Mouse (Mus musculus): ENCODE measurements around the gene Ryr3.

Ryr3 gene

GRCm38 (mm10) chr2:112765046-112765445 lies 451.9 kb downstream of the Ryr3 start:
- peak; percentile 59 for DNase-seq

- DNase-seq, result no peak
These were observed 452.6 kb downstream of the Ryr3 start for GRCm38 (mm10) chr2:112764274-112764673.

GRCm38 (mm10) chr2:112762006-112762405 lies 454.9 kb downstream of the Ryr3 start:
- DNase-seq, result no peak

- no peak for DNase-seq
These were observed 455.5 kb downstream of the Ryr3 start for GRCm38 (mm10) chr2:112761196-112761913.

GRCm38 (mm10) chr2:112760692-112761091 lies 456.2 kb downstream of the Ryr3 start:
- DNase-seq, result no peak

- DNase-seq, result peak; percentile 15
These were observed 457.2 kb downstream of the Ryr3 start for GRCm38 (mm10) chr2:112759678-112760077.

- DNase-seq, result no peak
These were observed 458.2 kb downstream of the Ryr3 start for GRCm38 (mm10) chr2:112758732-112759131.

GRCm38 (mm10) chr2:112753316-112753715 lies 463.6 kb downstream of the Ryr3 start:
- no peak for DNase-seq

- DNase-seq, result no peak
These were observed 465.5 kb downstream of the Ryr3 start for GRCm38 (mm10) chr2:112751416-112751815.

GRCm38 (mm10) chr2:112748532-112748931 lies 468.4 kb downstream of the Ryr3 start:
- no peak for DNase-seq

GRCm38 (mm10) chr2:112732942-112733341 lies 484.0 kb downstream of the Ryr3 start:
- no peak for DNase-seq

GRCm38 (mm10) chr2:112727842-112728241 lies 489.1 kb downstream of the Ryr3 start:
- DNase-seq, result no peak

GRCm38 (mm10) chr2:112721217-112721616 lies 495.7 kb downstream of the Ryr3 start:
- no peak for DNase-seq

- no peak for DNase-seq
These were observed 496.2 kb downstream of the Ryr3 start for GRCm38 (mm10) chr2:112720715-112721114.

- DNase-seq, result peak; percentile 14
These were observed 502.2 kb downstream of the Ryr3 start for GRCm38 (mm10) chr2:112714648-112715047.

- no peak for DNase-seq
These were observed 535.1 kb downstream of the Ryr3 start for GRCm38 (mm10) chr2:112681817-112682216.

GRCm38 (mm10) chr2:112677246-112677645 lies 539.6 kb downstream of the Ryr3 start:
- DNase-seq, result no peak

- peak; percentile 7 for DNase-seq
These were observed 540.2 kb downstream of the Ryr3 start for GRCm38 (mm10) chr2:112676721-112677120.

GRCm38 (mm10) chr2:112676175-112676574 lies 540.7 kb downstream of the Ryr3 start:
- DNase-seq, result no peak

- no peak for DNase-seq
These were observed 547.4 kb downstream of the Ryr3 start for GRCm38 (mm10) chr2:112669461-112669860.

- no peak for DNase-seq
These were observed 560.8 kb downstream of the Ryr3 start for GRCm38 (mm10) chr2:112656131-112656530.

- no peak for DNase-seq
These were observed 563.1 kb downstream of the Ryr3 start for GRCm38 (mm10) chr2:112653836-112654235.

GRCm38 (mm10) chr2:112637206-112637605 lies 579.7 kb downstream of the Ryr3 start:
- DNase-seq, result no peak

- DNase-seq, result no peak
These were observed 584.4 kb downstream of the Ryr3 start for GRCm38 (mm10) chr2:112632536-112632935.

GRCm38 (mm10) chr2:112630669-112631068 lies 586.2 kb downstream of the Ryr3 start:
- no peak for DNase-seq

Data from thymus, postnatal 4 days (tissue).